8 mouse cellular contexts compared by ENCODE assay signal in the genomic region with DNA sequence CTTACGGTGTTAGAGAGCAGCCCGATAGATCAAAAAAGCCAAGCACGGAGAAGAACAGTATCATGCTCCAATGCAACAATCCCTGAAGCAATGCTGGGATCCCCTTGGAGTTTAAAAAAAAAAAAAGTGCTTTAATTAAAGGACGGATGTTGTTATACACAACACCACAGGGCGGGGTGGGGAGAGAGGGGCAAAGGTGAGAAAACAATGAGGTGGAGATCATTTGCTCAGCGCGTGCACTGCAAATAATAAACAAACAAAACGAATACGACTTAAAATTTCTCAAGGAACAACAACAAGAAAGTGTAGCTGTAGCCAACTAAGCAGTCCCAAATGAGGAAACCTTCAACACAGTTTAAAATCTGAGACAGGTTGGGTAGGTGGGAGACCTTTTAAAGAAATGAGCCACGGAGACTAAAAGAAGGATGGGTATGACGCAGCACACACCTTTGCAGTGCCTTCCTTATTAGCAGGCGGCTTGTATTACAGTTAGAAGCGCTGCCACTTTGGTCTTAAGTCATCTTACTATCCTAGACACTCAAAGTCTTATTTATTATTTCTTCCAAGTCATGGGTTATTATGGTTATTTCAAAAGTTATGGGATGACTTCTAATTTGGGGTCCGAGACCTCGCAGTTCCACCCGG. TPM values are rescaled to one million over a fixed set of nuclear protein-coding genes. Genes with fewer than 3 reads are reported as not detected.
DNase-seq lines count a peak whose midpoint lies in the region; ATAC-seq lines count a peak whose summit lies in the region.

No protein-coding gene starts in this region.

- peak overlapping the region; percentile 92 to 98 for H3K4me3 ChIP-seq in heart, embryonic 14.5 days (ENCODE audit: control insufficient read depth in 1 of 2, insufficient read depth in 1 of 2, low read depth in 1 of 2, low read length in 2 of 2)
- H3K4me3 ChIP-seq in hindbrain, embryonic 13.5 days = peak overlapping the region; percentile 100

- peak overlapping the region; percentile 72 for H3K4me2 ChIP-seq in heart, embryonic 14.5 days (ENCODE audit: low read length)
- H3K4me2 ChIP-seq in hindbrain, embryonic 13.5 days = peak overlapping the region; percentile 75

- H3K9me3 ChIP-seq in heart, embryonic 14.5 days (ENCODE audit: control insufficient read depth, low read length) = no peaks in the 10 kb centered on the region
- H3K9me3 ChIP-seq in hindbrain, embryonic 13.5 days = no peaks in the 10 kb centered on the region

- WGBS in heart, embryonic 14.5 days = 9% methylated on average over 16 of the region's 16 CpGs
- WGBS in hindbrain, embryonic 13.5 days = 11% methylated on average over 16 of the region's 16 CpGs

- DNase-seq in heart, adult 11 months = no peak
- peak; percentile 28 for DNase-seq in R1 (ENCODE audit: low read depth, low spot score)
- peak; percentile 18 for DNase-seq in lung, postnatal 36 days
- no peak for DNase-seq in layer of hippocampus, adult 18-20 months (ENCODE audit: low spot score in 2 of 2)
- DNase-seq in retina, postnatal 1 day = no peak

- no peak for ATAC-seq in heart, embryonic 14.5 days (ENCODE audit: insufficient number of reproducible peaks, insufficient read depth, low FRiP score, low read depth)
- ATAC-seq in hindbrain, embryonic 13.5 days (ENCODE audit: low FRiP score) = peak; percentile 69
- ATAC-seq in megakaryocyte progenitor cell, adult 5-6 weeks (replicated peaks; ENCODE audit: poor library complexity) = no peak

- H3K4me1 ChIP-seq in heart, embryonic 14.5 days (ENCODE audit: control insufficient read depth in 2 of 2, insufficient read depth in 2 of 2, low read length in 2 of 2) = peaks cover 0 to 7% of the 10 kb centered on the region in 2 experiments; a peak in 2 of 4 replicates
- H3K4me1 ChIP-seq in hindbrain, embryonic 13.5 days (replicated peaks) = peaks cover 25% of the 10 kb centered on the region

- peak overlapping the region; percentile 77 to 81 for H3K27ac ChIP-seq in heart, embryonic 14.5 days (replicated peaks in 1 of 2; ENCODE audit: control insufficient read depth in 1 of 2, insufficient read depth in 1 of 2, low read depth in 2 of 2, low read length in 2 of 2)
- H3K27ac ChIP-seq in hindbrain, embryonic 13.5 days = peak overlapping the region; percentile 88

- no peaks in the 10 kb centered on the region for H3K27me3 ChIP-seq in heart, embryonic 14.5 days (ENCODE audit: control insufficient read depth, insufficient read depth, low read length)
- H3K27me3 ChIP-seq in hindbrain, embryonic 13.5 days = no peaks in the 10 kb centered on the region

- H3K36me3 ChIP-seq in heart, embryonic 14.5 days (ENCODE audit: control insufficient read depth, insufficient read depth, low read length) = peaks cover 35% of the 10 kb centered on the region
- peaks cover 34% of the 10 kb centered on the region for H3K36me3 ChIP-seq in hindbrain, embryonic 13.5 days

- peak overlapping the region; percentile 92 for H3K9ac ChIP-seq in heart, embryonic 14.5 days (ENCODE audit: low read length)
- H3K9ac ChIP-seq in hindbrain, embryonic 13.5 days = peak overlapping the region; percentile 89

RNA-seq across cellular contexts. Expression of gene Adprm, which starts 0.6 kb away (rescaled TPM):
- 17.8 and 20.4 TPM in 2 replicates for polyA plus RNA-seq in heart, embryonic 14.5 days (2014; fragmentation: Nextera tagmentation; extraction: Ambion mirVana)
- 34.5 and 35.2 TPM in 2 replicates for polyA plus RNA-seq in hindbrain, embryonic 13.5 days (2015; fragmentation: Nextera tagmentation; extraction: Ambion mirVana)
- 10 to 100 TPM; 21.1 to 23.0 TPM for total RNA-seq in layer of hippocampus, adult 18-20 months (2021)
- total RNA-seq in megakaryocyte progenitor cell, adult 5-6 weeks (2015) = 45.6 and 55.3 TPM in 2 replicates
- 29.0 and 38.4 TPM in 2 replicates for total RNA-seq in megakaryocyte progenitor cell, adult 5-6 weeks (2017)

RNA-seq across cellular contexts. Expression of gene Sco1, which starts 0.7 kb away (rescaled TPM):
- polyA plus RNA-seq in heart, embryonic 14.5 days (2014; fragmentation: Nextera tagmentation; extraction: Ambion mirVana) = 20.4 and 23.1 TPM in 2 replicates
- polyA plus RNA-seq in hindbrain, embryonic 13.5 days (2015; fragmentation: Nextera tagmentation; extraction: Ambion mirVana) = 13.1 and 14.1 TPM in 2 replicates
- total RNA-seq in layer of hippocampus, adult 18-20 months (2021) = 10 to 100 TPM; 10.3 TPM
- total RNA-seq in megakaryocyte progenitor cell, adult 5-6 weeks (2015) = 16.4 and 17.4 TPM in 2 replicates
- 32.8 and 47.5 TPM in 2 replicates for total RNA-seq in megakaryocyte progenitor cell, adult 5-6 weeks (2017)

RNA-seq across cellular contexts. Expression of gene Myh3, which starts 26.3 kb away (rescaled TPM):
- polyA plus RNA-seq in heart, embryonic 14.5 days (2014; fragmentation: Nextera tagmentation; extraction: Ambion mirVana) = 0.57 TPM in 1 of 2 replicates, not detected in the other
- 0.89 and 1.8 TPM in 2 replicates for polyA plus RNA-seq in hindbrain, embryonic 13.5 days (2015; fragmentation: Nextera tagmentation; extraction: Ambion mirVana)
- under 1 TPM; 0.57 to 0.61 TPM for total RNA-seq in layer of hippocampus, adult 18-20 months (2021)
- not detected in 2 replicates for total RNA-seq in megakaryocyte progenitor cell, adult 5-6 weeks (2015)
- total RNA-seq in megakaryocyte progenitor cell, adult 5-6 weeks (2017) = not detected in 2 replicates

RNA-seq across cellular contexts. Expression of gene Tmem220, which starts 26.8 kb away (rescaled TPM):
- 1.7 and 2.5 TPM in 2 replicates for polyA plus RNA-seq in heart, embryonic 14.5 days (2014; fragmentation: Nextera tagmentation; extraction: Ambion mirVana)
- 0.93 and 1.0 TPM in 2 replicates for polyA plus RNA-seq in hindbrain, embryonic 13.5 days (2015; fragmentation: Nextera tagmentation; extraction: Ambion mirVana)
- under 1 TPM; 0.61 to 0.67 TPM for total RNA-seq in layer of hippocampus, adult 18-20 months (2021)
- 2.1 and 2.7 TPM in 2 replicates for total RNA-seq in megakaryocyte progenitor cell, adult 5-6 weeks (2015)
- total RNA-seq in megakaryocyte progenitor cell, adult 5-6 weeks (2017) = 0.87 and 1.5 TPM in 2 replicates

Comparison
In these comparisons a context has a peak if more than half of its experiments do, and no peak if none do; other contexts are left out.
1. DNase-seq: peak in R1 (single experiment) and lung, postnatal 36 days (single experiment); none in heart, adult 11 months (single experiment), layer of hippocampus, adult 18-20 months (0 of 2) and retina, postnatal 1 day (single experiment).